Mouse (Mus musculus): ENCODE data around the gene Lfng. TPM values are rescaled to one million over a fixed set of nuclear protein-coding genes. Genes with fewer than 3 reads are reported as not detected.

The Lfng gene
- total RNA-seq, 2 experiments from 2014 or later = 18.7 to 25.8 TPM

- no peak for DNase-seq (ENCODE audit: extremely low spot score in 1 of 2, low spot score in 2 of 2)
- intact Hi-C loops (cut with DNase I) = no loop called here
These were observed 23.3 kb upstream of the Lfng start for GRCm38 (mm10) chr5:140583732-140584368.

- intact Hi-C loops (cut with DNase I) = no loop called here
- no peak for DNase-seq (ENCODE audit: extremely low spot score in 1 of 2, low spot score in 2 of 2)
These were observed 17.9 kb upstream of the Lfng start for GRCm38 (mm10) chr5:140589082-140589774.

GRCm38 (mm10) chr5:140594846-140595245 lies 12.3 kb upstream of the Lfng start:
- DNase-seq (ENCODE audit: extremely low spot score in 1 of 2, low spot score in 2 of 2) = no peak
- intact Hi-C loops (cut with DNase I) = no loop called here

- DNase-seq (ENCODE audit: extremely low spot score in 1 of 2, low spot score in 2 of 2) = no peak
- intact Hi-C loops (cut with DNase I) = no loop called here
These were observed 10.7 kb upstream of the Lfng start for GRCm38 (mm10) chr5:140596426-140596825.

- peak in 1 of 2 experiments; percentile 79 for DNase-seq (ENCODE audit: extremely low spot score in 1 of 2, low spot score in 2 of 2)
- intact Hi-C loops (cut with DNase I) = no loop called here
These were observed 10.1 kb upstream of the Lfng start for GRCm38 (mm10) chr5:140596927-140597588.

- DNase-seq (ENCODE audit: extremely low spot score in 1 of 2, low spot score in 2 of 2) = no peak
- intact Hi-C loops (cut with DNase I) = no loop called here
These were observed 9.3 kb upstream of the Lfng start for GRCm38 (mm10) chr5:140597787-140598186.

GRCm38 (mm10) chr5:140599939-140600338 lies 7.2 kb upstream of the Lfng start:
- no peak for DNase-seq (ENCODE audit: extremely low spot score in 1 of 2, low spot score in 2 of 2)
- intact Hi-C loops (cut with DNase I) = no loop called here

- intact Hi-C loops (cut with DNase I) = no loop called here
- no peak for DNase-seq (ENCODE audit: extremely low spot score in 1 of 2, low spot score in 2 of 2)
These were observed 5.4 kb upstream of the Lfng start for GRCm38 (mm10) chr5:140601712-140602111.

GRCm38 (mm10) chr5:140602540-140602939 lies 4.6 kb upstream of the Lfng start:
- intact Hi-C loops (cut with DNase I) = no loop called here
- no peak for DNase-seq (ENCODE audit: extremely low spot score in 1 of 2, low spot score in 2 of 2)

GRCm38 (mm10) chr5:140604386-140604785 lies 2.7 kb upstream of the Lfng start:
- DNase-seq (ENCODE audit: extremely low spot score in 1 of 2, low spot score in 2 of 2) = no peak
- intact Hi-C loops (cut with DNase I) = no loop called here

GRCm38 (mm10) chr5:140605228-140605627 lies 1.9 kb upstream of the Lfng start:
- no peak for DNase-seq (ENCODE audit: extremely low spot score in 1 of 2, low spot score in 2 of 2)
- intact Hi-C loops (cut with DNase I) = no loop called here

- intact Hi-C loops (cut with DNase I) = no loop called here
These were observed 734 bp upstream of the Lfng start for GRCm38 (mm10) chr5:140606386-140606785.

GRCm38 (mm10) chr5:140607836-140608633 lies 915 bp downstream of the Lfng start:
- DNase-seq (ENCODE audit: extremely low spot score in 1 of 2, low spot score in 2 of 2) = no peak
- intact Hi-C loops (cut with DNase I) = no loop called here

More at GRCm38 (mm10) chr5:140606386-140606785, 734 bp upstream of the Lfng start:
- DNase-seq (ENCODE audit: extremely low spot score in 1 of 2, low spot score in 2 of 2) = peak in 1 of 2 experiments; percentile 43

- DNase-seq (ENCODE audit: extremely low spot score in 1 of 2, low spot score in 2 of 2) = peak in 1 of 2 experiments; percentile 64
These were observed 1.5 kb downstream of the Lfng start for GRCm38 (mm10) chr5:140608634-140609015.

GRCm38 (mm10) chr5:140609511-140610272 lies 2.6 kb downstream of the Lfng start:
- peak; percentile 68 to 79 for DNase-seq (ENCODE audit: extremely low spot score in 1 of 2, low spot score in 2 of 2)
- intact Hi-C loops (cut with DNase I) = loop anchor here (2.0 to 10.0 kb wide), 2 partner anchors 67 to 185 kb away; no protein-coding TSS in a partner anchor

More at GRCm38 (mm10) chr5:140608634-140609015, 1.5 kb downstream of the Lfng start:
- intact Hi-C loops (cut with DNase I) = no loop called here

GRCm38 (mm10) chr5:140610273-140611011 lies 3.3 kb downstream of the Lfng start:
- intact Hi-C loops (cut with DNase I) = loop anchor here (2.0 to 10.0 kb wide), 2 partner anchors 68 to 186 kb away; no protein-coding TSS in a partner anchor

GRCm38 (mm10) chr5:140611021-140611583 lies 4.0 kb downstream of the Lfng start:
- peak in 1 of 2 experiments; percentile 85 for DNase-seq (ENCODE audit: extremely low spot score in 1 of 2, low spot score in 2 of 2)
- intact Hi-C loops (cut with DNase I) = loop anchor here (2.0 to 10.0 kb wide), 2 partner anchors 68 to 186 kb away; no protein-coding TSS in a partner anchor

More at GRCm38 (mm10) chr5:140610273-140611011, 3.3 kb downstream of the Lfng start:
- DNase-seq (ENCODE audit: extremely low spot score in 1 of 2, low spot score in 2 of 2) = peak in 1 of 2 experiments; percentile 67
